Mouse (Mus musculus): ENCODE results near the gene Rnf34.

Gene Rnf34

DNA sequence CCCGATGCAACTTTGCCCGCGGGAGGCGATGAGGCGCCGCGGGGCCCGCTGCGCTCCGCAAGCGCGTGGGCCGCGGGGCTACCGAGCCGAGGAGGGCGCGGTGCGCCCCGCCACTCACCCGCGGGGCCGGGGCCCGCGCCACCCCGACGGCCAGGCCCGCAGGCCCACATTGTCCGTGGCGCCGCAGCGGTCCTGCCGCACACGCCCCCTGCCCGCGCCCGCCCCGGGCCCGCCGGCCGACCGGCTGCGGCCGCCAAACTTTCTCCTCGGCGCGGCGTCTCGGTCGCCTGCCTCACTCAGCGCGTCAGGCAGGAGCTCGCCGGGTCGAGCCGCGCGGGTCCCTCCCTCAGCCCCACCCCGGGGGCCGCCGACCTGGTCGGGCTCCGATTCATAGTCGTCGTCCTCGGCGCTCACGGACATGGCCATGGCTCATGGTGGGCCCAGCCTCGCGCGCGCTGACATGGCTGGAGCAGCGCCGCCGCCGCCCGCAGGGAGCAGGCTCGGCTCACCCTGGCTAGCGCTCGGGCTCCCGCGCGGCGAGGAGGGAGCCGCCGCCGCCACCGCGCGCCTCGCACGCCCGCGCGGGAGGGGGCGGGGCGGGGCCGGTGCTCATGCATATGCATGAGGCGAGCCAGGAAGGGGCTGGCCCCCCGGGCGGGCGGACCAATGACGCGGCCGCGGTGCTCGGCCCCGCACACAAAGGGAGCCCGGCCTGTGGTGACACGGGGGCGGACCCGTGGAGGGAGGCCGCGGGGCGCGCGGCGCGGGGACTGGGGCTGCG is 50.1 kb downstream of the Rnf34 start:
- peak; percentile 67 for DNase-seq (ENCODE audit: low read depth, low spot score)

DNA sequence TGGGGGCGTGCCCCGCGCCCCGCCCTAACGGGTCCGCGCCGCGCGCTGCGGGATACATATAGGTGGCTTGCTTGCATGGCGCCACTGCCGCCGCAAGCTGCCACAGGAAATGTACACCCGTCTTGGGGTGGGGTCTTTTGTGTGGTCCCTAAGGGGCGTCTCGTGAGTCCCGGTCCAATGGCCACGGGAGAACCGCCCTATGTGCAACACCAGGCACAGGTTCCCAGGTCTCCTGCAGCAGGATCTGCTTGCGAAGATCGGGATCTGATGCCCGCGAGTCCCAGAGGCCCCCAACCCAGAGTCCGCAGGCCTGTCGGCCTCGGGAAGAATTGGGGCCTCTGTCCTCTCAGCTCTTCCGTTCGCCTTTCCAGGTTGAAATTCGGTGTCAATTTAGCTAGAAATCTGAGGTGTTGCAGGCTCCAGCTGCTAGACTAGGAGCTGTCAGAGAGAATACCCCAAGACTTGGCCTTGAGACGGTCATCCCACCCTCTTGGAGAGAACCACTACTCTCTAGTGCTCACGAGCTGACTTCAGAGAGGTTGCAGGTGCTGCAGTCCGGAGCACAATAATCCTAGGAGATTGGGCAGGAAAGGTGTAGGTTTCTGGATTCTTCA is 50.8 kb downstream of the Rnf34 start:
- DNase-seq (ENCODE audit: low read depth, low spot score) = no peak

DNA sequence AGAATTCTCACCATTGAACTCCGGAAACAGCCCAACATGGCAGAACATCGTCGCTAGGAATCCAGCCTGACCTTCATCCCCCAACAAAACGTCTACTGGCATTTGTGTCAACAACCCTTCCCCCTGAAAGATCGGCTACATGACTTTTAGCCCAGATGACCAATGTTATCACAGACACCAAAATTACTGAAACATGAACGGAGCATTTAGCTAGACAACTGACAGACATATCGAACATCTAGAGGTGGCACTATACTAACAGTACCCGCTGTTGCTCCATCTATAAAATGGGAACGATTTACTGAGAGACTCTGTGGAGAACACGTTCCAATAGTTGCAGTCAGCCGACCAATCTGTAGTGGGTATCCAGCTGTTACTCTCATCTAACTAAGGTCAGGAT is 51.3 kb downstream of the Rnf34 start:
- DNase-seq (ENCODE audit: low read depth, low spot score) = no peak

DNA sequence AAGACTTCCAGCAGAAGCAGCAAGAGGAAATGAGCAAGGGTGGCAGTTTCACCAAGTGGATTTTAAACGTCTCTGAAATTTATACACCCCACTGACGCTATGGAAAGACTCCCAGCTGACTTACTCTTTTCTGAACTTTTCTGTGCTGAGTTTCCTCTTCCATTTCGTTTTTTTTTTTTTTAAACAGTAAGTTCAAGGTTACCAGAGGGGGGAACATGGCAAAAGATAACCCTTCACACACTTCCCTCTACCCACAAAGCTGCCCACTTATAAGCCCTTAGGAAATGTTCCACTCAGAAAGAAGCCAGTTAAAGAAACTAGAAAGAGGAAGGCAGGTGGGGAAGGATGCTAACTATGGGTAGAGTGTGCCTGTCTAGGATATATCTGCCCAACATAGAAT is 51.8 kb downstream of the Rnf34 start:
- DNase-seq (ENCODE audit: low read depth, low spot score) = no peak

DNA sequence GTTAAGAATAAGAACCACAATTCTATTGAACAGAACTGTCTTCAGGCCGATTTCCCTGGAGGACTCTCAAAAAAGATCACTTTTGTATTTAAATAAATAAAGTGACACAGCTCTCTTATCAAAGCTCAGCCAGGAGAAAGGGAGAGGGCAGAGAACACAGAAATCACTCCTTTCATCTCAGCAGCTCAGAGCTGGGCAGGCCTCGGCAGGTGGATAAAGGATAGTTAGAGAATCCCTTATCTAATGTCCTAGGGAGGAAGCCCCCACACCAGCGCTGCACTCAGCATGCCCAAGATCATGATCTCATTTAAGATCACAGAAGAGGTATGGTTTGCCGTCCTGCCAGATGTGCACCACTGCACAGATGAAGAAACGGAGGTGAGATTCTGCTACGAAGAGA is 52.4 kb downstream of the Rnf34 start:
- no peak for DNase-seq (ENCODE audit: low read depth, low spot score)

DNA sequence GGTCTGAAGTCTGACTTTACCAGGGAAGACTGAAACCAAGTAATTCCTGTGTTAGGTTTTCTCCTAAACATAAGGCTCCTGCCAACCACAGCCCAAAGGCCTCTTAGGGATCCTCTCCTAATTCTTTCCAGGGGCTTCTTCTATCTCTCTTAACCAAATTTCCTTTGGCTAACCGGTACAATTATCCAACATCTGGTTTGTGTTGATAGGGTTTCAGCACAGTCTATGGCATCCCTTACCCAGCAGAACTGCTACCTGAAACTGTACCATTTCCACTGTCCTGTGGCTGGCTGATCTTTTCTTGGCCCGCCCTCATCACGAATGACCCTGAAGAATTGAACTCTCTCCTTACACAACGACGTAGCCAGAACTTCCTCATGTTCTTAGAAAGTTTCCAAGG is 53.3 kb downstream of the Rnf34 start:
- DNase-seq (ENCODE audit: low read depth, low spot score) = no peak

DNA sequence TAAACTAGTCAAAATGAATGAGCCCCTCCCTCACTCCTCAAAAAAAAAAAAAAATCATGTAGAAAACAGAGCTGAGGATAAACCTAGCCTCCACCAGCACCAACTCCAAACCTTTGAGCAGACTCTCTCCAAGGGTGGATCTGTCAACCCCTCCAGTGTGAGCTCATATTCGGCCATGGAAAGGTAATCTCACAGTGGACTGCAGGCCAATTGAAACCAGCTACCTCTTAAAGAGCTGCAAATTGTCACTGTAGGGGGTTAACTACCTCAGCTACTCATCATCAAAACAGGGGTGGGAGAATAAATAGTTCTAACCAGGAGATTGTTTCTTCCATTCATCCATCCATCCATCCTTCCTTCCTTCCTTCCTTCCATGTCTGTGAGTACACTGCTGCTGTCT is 57.3 kb downstream of the Rnf34 start:
- DNase-seq (ENCODE audit: low read depth, low spot score) = no peak

DNA sequence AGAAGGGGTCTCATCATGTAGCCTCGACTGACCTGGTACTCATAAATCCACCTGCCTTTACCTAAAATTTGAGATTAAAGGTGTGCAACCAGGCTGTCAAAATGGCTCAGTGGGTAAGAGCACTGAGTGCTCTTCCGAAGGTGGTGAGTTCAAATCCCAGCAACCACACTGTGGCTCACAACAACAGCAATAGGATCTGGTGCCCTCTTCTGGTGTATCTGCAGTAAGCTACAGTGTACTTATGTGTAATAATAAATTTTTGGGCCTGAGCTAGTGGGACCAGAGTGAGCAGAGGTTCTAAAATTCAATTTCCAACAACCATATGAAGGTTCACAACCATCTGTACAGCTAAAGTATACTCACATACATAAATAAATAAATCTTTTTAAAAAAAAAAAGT is 58.2 kb downstream of the Rnf34 start:
- no peak for DNase-seq (ENCODE audit: low read depth, low spot score)

DNA sequence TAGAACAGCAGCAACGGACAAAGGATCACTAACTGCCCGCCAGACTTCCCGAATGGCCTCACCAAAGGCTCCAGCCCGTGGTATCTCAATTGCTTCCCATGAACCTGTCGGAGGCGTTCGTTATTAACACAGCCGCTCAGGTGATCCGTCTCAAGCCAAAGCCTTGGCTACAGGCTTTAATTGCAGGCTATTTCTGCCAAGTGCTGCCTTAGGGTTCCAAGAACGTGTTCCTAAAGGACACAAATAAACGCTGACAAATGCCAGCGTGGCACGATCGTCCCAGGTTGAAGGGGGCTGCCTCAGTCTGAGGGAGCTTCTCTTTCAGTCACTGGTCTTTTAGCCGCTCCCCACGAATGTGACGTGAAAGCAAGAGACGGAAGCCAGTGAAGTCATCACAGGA is 59.6 kb downstream of the Rnf34 start:
- no peak for DNase-seq (ENCODE audit: low read depth, low spot score)

DNA sequence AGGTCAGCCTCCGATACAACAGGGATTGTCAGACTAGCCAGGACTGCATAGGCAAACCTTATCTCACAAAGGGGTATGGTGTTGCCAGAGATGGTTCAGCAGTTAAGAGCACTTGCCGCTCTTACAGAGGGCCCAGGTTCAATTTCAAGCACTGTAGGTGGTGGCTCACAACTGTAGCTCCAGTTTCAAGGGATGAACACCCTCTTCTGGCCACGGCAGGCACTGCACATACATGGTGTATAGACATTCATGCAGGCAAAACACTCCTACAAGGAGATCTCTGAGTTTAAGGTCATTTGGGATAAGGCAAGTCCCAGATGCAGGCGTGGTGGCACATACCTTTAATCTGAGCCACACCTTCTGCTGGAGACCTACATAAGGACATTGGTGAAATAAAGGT is 63.0 kb downstream of the Rnf34 start:
- DNase-seq (ENCODE audit: low read depth, low spot score) = no peak

DNA sequence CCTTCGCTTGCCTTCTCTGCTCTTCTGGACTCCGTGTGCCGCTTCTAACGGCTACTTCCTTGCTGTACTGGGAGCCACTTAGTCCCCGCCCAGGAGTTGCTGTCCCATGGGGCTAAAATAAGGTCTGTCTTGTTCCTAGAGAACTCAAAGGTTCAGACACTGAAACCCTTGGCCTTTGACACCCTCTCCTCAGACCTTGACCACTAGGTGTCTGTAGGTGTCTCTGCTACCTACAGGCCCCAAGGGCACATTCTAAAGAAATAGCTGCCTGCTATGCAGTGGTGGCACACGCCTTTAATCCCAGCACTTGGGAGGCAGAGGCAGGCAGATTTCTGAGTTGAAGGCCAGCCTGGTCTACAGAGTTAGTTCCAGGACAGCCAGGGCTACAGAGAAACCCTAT is 66.3 kb downstream of the Rnf34 start:
- no peak for DNase-seq (ENCODE audit: low read depth, low spot score)

DNA sequence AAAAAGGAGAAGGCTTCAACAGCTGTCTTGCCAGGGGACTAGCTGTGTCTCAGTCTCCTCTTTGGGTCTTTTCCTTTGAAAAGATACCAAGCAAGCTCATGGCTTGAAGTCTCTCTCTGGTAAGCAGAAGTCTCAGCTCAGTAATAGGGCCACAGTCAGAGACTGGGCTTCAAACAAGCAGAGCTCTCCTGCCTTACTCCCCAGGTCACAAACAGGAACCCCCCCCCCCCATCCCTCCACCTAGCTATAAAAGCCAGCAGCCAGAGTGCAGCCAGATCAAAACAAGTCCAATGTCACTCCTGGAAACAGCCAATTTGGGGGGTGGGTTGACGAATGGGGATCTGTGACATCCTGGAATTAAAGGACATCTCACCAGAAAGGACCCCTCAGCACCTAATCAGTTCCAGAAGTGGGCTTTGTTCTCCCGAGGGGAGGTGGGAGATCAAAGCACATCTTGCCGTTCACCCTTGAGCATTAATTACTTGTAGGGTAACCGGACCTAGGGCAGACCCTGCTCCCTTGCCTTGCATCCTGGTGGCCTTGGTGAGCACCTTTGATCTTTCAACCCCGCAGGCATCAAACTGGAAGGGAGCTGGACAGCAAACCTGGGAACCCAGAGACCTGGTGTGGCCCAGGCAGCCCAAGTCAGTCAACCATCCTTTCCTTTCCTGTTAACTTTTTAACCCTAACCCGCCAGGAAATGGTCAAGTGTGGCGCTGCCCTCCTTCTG is 68.3 kb downstream of the Rnf34 start:
- no peak for DNase-seq (ENCODE audit: low read depth, low spot score)

DNA sequence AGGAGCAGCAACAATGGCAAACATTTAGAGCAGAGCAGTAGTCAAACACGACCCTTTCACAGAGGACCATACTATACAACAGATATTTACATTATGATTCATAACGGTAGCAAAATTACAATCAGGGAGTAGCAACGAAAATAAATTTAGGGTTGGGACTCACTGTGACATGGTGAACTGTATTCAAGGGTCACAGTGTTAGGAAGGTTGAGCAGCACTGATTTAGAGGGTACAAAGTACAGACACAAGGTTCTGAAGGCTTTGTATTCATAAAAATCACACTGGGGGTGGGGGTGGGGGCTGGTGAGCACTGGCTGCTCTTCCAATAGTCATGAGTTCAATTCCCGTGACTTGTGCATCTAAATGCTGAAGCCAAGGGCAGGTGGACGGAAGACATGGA is 70.7 kb downstream of the Rnf34 start:
- DNase-seq (ENCODE audit: low read depth, low spot score) = no peak

Measured in skeletal muscle tissue, adult 2 months (tissue).